Mouse (Mus musculus) urinary bladder, adult 18-20 months (tissue): ENCODE measurements around the gene Sytl5.

Source experiments
- DNase-seq, 2 experiments: peaks; one replicate each; pipeline ENCODE4 v3.0.0; 2022; ENCODE audit warnings: low spot score in 2 of 2, mixed read lengths in 2 of 2

The Sytl5 gene

GRCm38 (mm10) chrX:9885322-9885721 is at the start of gene Sytl5:
Gene Sytl5, plus strand, starts transcription at chrX:9885622.
- DNase-seq: no peak

GRCm38 (mm10) chrX:9846628-9847027 is 38.8 kb upstream of the Sytl5 start, which contains the start of gene Hypm:
Gene Hypm, plus strand, starts transcription at chrX:9846928.
- DNase-seq: no peak

GRCm38 (mm10) chrX:9849403-9849802 is 36.0 kb upstream of the Sytl5 start, which contains the start of gene H2al3:
Gene H2al3, plus strand, starts transcription at chrX:9849703.
- DNase-seq: no peak

- DNase-seq: peak in 1 of 2 experiments; percentile 2
Observed at GRCm38 (mm10) chrX:9861859-9862258, 23.6 kb upstream of the Sytl5 start.

- DNase-seq: no peak
Observed at GRCm38 (mm10) chrX:9875519-9875918, 9.9 kb upstream of the Sytl5 start.

GRCm38 (mm10) chrX:9909572-9909971 is 24.1 kb downstream of the Sytl5 start:
- DNase-seq: no peak

- DNase-seq: no peak
Observed at GRCm38 (mm10) chrX:9933839-9934238, 48.4 kb downstream of the Sytl5 start.

- DNase-seq: no peak
Observed at GRCm38 (mm10) chrX:9984094-9984669, 98.8 kb downstream of the Sytl5 start.

- DNase-seq: no peak
Observed at GRCm38 (mm10) chrX:10000718-10001117, 115.3 kb downstream of the Sytl5 start.

GRCm38 (mm10) chrX:10005946-10006345 is 120.5 kb downstream of the Sytl5 start:
- no peak for DNase-seq

GRCm38 (mm10) chrX:10007675-10008270 is 122.4 kb downstream of the Sytl5 start:
- DNase-seq: no peak

- DNase-seq: no peak
Observed at GRCm38 (mm10) chrX:10010202-10010601, 124.8 kb downstream of the Sytl5 start.

GRCm38 (mm10) chrX:10034666-10035065 is 149.2 kb downstream of the Sytl5 start:
- peak in 1 of 2 experiments; percentile 2 for DNase-seq
